Mouse (Mus musculus) frontal cortex, adult 2 months (tissue): ENCODE measurements around the gene Vpreb3. TPM values are rescaled to one million over a fixed set of nuclear protein-coding genes. Genes with fewer than 3 reads are reported as not detected.
"Not testable (repeated sequence)": the region's sequence is repeated elsewhere in the genome, so short reads cannot be mapped to it uniquely, and the experiment has no call there.

Experiments used
- DNase-seq, 2 experiments: peaks; one replicate each; pipeline ENCODE4 v3.0.0; 2022; ENCODE audit warnings: low spot score in 1 of 2; ENCODE audit errors: extremely low spot score in 1 of 2
- polyA plus RNA-seq: library from polyadenylated mRNA; depleted of rRNA; stranded (reverse); fragments of >200 nt; gene quantifications from 2 replicates; pipeline ENCODE4 v1.2.3, GENCODE M21; 2012; rRNA removed

Vpreb3 gene
- polyA plus RNA-seq, 1 experiment: not detected

DNA sequence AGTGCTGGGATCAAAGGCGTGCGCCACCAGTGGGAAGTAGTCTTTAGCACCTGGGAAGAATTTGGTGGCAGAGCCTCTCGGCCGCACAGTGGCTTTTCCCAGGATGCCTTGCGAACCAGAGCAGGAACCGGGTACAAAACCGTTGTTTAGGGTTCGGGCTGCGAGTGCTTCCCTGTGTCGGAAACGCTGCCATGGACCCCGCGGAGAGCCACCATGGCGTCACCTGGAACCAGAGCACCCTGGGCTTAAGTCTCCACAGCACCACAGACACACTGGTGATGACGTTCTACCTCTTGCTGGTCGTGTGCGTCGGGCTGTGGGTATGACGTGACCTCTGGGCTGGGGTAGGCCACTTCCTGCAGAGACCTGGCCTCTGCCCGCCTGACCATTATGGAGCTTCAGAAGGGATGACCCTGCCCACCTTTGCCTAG is 11.5 kb downstream of the Vpreb3 start, which contains the start of gene Gm5134:
Gene Gm5134 (plus strand): TSS at position 134 of the 431 bp plus-strand sequence.
- no peak for DNase-seq

DNA sequence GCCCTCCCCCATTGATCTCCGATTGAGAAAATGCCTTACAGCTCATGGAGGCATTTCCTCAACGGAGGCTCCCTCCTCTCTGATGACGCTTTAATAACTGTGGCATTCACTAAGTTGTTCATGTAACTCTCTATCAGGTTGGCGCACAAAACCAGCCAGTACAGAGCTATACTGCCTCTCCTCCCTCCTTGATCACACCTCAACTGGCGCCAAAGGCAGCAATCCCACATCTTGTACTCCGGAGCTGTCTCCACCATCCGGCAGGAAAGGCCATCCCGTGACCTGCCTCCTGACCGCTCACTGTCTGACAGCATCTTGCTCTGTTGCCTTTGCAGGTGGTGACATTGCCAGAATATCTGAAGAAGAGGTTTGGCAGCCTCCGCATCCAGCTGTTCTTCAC is 31.0 kb downstream of the Vpreb3 start:
- no peak for DNase-seq

DNA sequence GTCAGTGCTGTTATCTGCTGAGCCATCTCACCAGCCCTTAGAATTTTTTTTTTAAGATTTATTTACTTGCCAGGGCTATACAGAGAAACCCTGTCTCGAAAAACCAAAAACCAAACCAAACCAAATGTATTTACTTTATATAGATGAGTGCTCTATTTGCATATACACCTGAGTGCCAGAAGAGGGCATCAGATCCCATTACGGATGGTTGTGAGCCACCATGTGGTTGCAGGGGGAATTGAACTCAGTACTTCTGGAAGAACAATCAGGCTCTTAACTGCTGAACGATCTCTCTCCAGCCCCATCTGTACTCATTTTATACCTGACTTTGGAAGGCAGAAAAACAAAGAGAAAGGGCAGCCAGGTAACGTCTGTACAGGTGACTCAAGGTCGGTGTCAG is 32.4 kb downstream of the Vpreb3 start:
- DNase-seq: no peak

DNA sequence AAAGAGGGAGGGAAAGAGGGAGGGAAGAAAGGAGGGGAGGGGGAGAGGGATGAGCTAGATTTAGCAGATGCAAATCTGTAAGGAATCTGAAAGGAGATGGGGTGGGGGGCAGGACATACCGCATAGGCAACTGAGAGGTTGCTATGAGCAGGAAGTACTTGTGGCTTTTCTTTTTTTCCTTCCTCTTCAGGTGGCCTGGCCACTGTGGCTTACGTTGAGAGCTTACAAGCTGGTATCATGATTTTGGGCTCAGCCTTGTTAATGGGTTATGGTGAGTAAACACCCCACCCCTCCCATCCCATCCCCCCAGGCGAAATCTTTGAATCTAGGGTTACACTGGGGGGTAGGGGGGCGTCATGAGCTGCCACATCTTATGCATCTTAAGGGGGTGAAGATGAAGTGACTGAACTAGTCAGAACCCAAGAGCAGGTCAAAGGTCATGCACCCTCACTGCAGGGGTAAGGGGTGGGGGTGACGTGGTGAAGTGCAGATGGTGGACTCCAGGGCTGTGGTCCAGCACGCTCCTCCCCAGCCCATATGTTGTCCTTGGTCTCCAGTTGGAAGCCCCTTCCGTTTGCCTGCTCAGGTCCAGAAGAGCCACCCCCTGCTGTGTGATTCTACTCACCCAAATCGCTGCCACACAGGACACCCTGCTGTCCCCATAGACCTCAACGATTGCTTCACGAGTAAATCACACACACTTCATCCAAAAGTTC is 35.4 kb downstream of the Vpreb3 start:
- DNase-seq: no peak

GRCm38 (mm10) chr10:75978835-75979157 is 35.9 kb downstream of the Vpreb3 start:
- no peak for DNase-seq

GRCm38 (mm10) chr10:75979432-75979831 is 36.6 kb downstream of the Vpreb3 start:
- DNase-seq: no peak

- no peak for DNase-seq
Observed at GRCm38 (mm10) chr10:75990430-75991042, 47.7 kb downstream of the Vpreb3 start.

DNA sequence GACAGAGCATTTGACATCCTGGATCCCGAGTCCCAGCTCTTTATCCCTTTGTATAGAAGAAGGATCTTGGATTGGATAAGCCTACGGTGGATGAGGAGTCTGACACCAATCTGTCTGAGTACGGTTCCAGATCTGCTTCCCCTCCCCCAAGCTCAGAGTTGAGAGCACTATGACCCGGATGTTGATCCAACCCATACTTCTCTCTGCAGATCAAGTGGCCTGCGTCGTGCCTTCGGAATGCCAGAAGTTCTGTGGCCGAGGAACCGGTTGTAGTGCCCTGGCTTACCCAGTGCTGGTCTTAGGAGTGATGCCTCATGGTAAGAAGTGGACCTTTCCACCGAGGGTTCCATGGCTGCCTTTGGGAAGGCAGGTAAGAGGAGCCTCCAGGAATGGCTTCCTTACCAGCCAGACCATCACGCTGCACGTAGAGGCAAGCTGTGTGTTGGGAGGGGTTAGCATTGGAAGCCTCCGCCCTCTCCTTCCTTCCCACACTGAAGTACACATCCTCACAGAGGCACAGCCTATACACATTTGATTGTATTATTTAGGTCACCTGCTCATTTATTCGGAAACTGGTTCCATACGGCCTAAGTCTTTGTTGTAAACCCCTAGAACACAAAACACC is 50.9 kb downstream of the Vpreb3 start:
- no peak for DNase-seq

DNA sequence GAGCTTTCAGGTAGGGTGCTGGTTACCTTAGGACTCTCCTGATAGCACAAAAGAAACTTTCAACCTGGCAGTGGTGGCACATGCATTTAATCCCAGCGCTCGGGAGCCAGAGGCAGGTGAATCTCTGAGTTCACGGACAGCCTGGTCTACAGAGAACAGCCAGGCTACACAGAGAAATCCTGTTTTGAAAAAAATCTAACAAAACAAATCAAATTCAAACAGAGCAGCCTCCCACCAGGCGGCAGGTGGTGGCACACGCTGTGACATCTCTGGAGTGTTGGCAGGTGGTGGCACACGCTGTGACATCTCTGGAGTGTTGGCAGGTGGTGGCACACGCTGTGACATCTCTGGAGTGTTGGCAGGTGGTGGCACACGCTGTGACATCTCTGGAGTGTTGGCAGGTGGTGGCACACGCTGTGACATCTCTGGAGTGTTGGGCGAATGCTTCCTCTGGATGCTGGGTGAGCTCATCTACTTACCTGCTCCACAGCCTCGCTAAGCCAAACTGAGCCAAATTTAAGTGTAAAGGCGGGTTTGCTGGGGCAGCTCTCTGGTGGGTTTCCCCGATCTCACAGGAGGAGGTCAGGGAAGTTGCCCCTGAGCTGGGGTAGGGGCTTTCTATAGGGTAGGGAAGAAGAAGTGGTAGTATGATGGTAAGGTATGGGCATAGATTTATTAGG is 51.8 kb downstream of the Vpreb3 start:
- DNase-seq: not testable (repeated sequence)

DNA sequence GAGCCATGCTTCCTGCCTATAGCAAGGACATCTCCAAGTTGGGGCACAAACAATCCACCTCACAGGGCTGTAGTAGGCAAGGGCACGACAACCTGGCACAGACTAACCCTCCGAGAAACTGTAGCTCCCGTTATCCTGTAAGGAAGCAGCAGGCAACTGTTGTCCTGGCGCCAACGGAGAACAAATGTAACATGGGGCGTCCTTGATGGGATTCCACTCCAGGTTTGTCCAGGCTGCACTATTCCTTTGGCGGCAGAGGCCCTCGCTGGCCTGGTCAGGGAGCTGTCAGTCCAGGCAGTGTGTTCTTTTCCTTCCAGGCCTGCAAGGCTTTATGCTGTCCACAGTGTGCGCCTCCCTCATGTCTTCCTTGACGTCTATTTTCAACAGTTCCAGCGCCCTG is 52.6 kb downstream of the Vpreb3 start:
- DNase-seq: no peak

DNA sequence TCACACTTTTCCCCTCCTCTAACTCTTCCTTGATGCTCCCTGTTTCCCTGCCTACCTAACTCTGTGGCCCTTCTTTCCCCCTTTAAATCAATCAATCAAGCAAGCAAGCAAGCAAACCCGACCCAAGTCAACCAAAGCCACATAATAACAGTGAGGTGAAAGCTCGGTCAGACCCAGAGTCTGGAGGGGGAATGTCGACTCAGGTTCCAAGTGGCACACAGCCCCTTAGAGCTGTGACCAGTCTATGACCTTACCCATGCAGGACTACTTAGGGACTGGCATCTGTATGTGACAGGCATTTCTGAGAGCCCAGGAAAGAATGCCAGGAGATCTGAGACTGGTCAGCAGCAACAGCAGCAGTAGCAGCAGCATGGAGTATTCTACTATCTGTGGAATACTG is 53.5 kb downstream of the Vpreb3 start:
- DNase-seq: no peak

Other genes starting within 250 kb of the Vpreb3 start
- gene Cabin1, start 178.7 kb upstream of the Vpreb3 start, polyA plus RNA-seq: 50.9 and 57.4 TPM in 2 replicates
- gene Ddt, start 169.6 kb upstream of the Vpreb3 start, polyA plus RNA-seq: 69.6 and 80.8 TPM in 2 replicates
- gene Gm20441, start 162.1 kb upstream of the Vpreb3 start, polyA plus RNA-seq: not detected in 2 replicates
- gene Gstt3, start 161.6 kb upstream of the Vpreb3 start, polyA plus RNA-seq: 8.6 and 10.4 TPM in 2 replicates
- gene Gstt1, start 144.5 kb upstream of the Vpreb3 start, polyA plus RNA-seq: 29.8 and 39.9 TPM in 2 replicates
- not detected in 2 replicates for gene Gstt4, start 120.5 kb upstream of the Vpreb3 start, polyA plus RNA-seq
- 17.8 and 20.9 TPM in 2 replicates for gene Gstt2, start 105.6 kb upstream of the Vpreb3 start, polyA plus RNA-seq
- 1,072 and 1,398 TPM in 2 replicates for gene Mif, start 82.8 kb upstream of the Vpreb3 start, polyA plus RNA-seq
- gene Derl3, start 49.6 kb upstream of the Vpreb3 start, polyA plus RNA-seq: 5.3 and 6.5 TPM in 2 replicates
- gene Smarcb1, start 21.4 kb upstream of the Vpreb3 start, polyA plus RNA-seq: 82.1 and 89.4 TPM in 2 replicates
- gene Chchd10, start 9.9 kb upstream of the Vpreb3 start, polyA plus RNA-seq: 453 and 546 TPM in 2 replicates
- gene Mmp11, start 6.6 kb upstream of the Vpreb3 start, polyA plus RNA-seq: 2.3 and 2.5 TPM in 2 replicates
- 0.16 and 0.36 TPM in 2 replicates for gene Gm867, start 2.4 kb upstream of the Vpreb3 start, polyA plus RNA-seq
- gene Gm5134, start 11.5 kb downstream of the Vpreb3 start, polyA plus RNA-seq: 0.23 and 0.36 TPM in 2 replicates
- 8.8 and 9.7 TPM in 2 replicates for gene Zfp280b, start 89.6 kb downstream of the Vpreb3 start, polyA plus RNA-seq
- gene Slc5a4b, start 167.9 kb downstream of the Vpreb3 start, polyA plus RNA-seq: not detected in 2 replicates
- gene Slc5a4a, start 204.4 kb downstream of the Vpreb3 start, polyA plus RNA-seq: 0.06 and 0.16 TPM in 2 replicates